Mouse (Mus musculus): ENCODE measurements around the gene Tfdp2. TPM values are rescaled to one million over a fixed set of nuclear protein-coding genes. Genes with fewer than 3 reads are reported as not detected.

Gene Tfdp2
- polyA plus RNA-seq, 1 experiment from 2014 or later = 53.9 TPM

DNA sequence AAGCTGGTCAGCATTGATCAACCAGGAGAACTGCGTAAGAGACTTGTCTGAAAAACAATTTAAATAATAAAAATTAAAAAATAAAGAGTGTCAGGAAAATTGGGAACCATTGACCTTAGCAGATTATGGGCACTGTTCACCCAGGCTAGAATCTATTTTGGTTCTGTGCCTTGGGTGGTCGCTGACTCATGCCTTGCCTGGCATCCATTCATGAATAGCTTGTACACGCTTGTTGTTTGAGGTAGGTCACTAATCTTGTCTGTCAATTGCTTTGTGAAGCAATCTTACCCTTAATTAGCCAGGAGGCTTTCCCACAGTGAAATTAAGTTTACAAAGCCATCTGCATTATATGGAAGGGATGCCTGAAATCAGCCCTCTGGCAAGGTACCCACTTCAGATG, 112.7 kb downstream of the Tfdp2 start:
- H3K9me3 ChIP-seq (ENCODE audit: low read length) = no peaks in the 10 kb centered on the region
- no peak for DNase-seq (ENCODE audit: low spot score)
- no peak for TF ChIP-seq EP300 (IDR thresholded peaks at IDR 0.05)
- no peak for TF ChIP-seq CTCF (IDR thresholded peaks at IDR 0.05)
- H3K9ac ChIP-seq (replicated peaks; ENCODE audit: low read depth) = no peak overlapping the region
- ATAC-seq = no peak
- H3K36me3 ChIP-seq (ENCODE audit: insufficient read depth, low read length) = no peaks in the 10 kb centered on the region; the same call in 1 of the 2 replicates
- no peaks in the 10 kb centered on the region for H3K4me1 ChIP-seq (ENCODE audit: insufficient read depth, low read depth, low read length)
- H3K4me2 ChIP-seq (replicated peaks; ENCODE audit: low read depth, low read length) = no peak overlapping the region
- no peak overlapping the region for H3K4me3 ChIP-seq (ENCODE audit: low read depth, low read length)
- WGBS = 91% methylated on average over 3 of the region's 3 CpGs
- no peaks in the 10 kb centered on the region for H3K27me3 ChIP-seq (replicated peaks; ENCODE audit: insufficient read depth, low read length)
- no peak overlapping the region for H3K27ac ChIP-seq (ENCODE audit: low read length)

- DNase-seq (ENCODE audit: low spot score) (no peak), ATAC-seq (no peak)
- H3K9me3 ChIP-seq (ENCODE audit: low read length) = no peaks in the 10 kb centered on the region
- no peak for TF ChIP-seq CTCF (IDR thresholded peaks at IDR 0.05)
- no peak for TF ChIP-seq EP300 (IDR thresholded peaks at IDR 0.05)
- no peaks in the 10 kb centered on the region for H3K4me1 ChIP-seq (ENCODE audit: insufficient read depth, low read depth, low read length)
- H3K27me3 ChIP-seq (replicated peaks; ENCODE audit: insufficient read depth, low read length) = no peaks in the 10 kb centered on the region
- H3K9ac ChIP-seq (replicated peaks; ENCODE audit: low read depth) = no peak overlapping the region
- WGBS = 93% methylated on average over 3 of the region's 3 CpGs
- no peak overlapping the region for H3K27ac ChIP-seq (ENCODE audit: low read length)
- no peaks in the 10 kb centered on the region; the same call in 1 of the 2 replicates for H3K36me3 ChIP-seq (ENCODE audit: insufficient read depth, low read length)
- no peak overlapping the region for H3K4me3 ChIP-seq (ENCODE audit: low read depth, low read length)
- no peak overlapping the region for H3K4me2 ChIP-seq (replicated peaks; ENCODE audit: low read depth, low read length)
These were observed 116.0 kb downstream of the Tfdp2 start for GRCm38 (mm10) chr9:96312074-96312473.

DNA sequence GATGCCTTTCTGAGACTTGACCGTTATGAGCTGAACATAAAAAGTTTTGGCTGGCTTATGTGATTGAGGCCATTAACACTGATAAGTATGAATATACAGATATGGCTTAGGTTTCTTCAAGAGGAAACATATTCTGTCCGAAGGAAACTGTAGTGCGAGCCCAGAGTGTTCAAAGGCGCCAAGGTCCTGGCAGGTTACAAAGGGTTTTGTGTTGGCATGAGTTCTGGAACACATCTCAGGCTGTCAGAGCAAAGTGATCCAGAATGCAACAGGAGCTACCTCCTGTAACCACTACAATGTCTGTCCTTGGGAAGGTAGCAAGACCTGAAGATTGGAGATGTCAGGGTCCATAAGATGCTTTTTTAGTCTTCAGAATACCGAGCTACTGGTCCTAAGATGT, 123.3 kb downstream of the Tfdp2 start:
- H3K9ac ChIP-seq (replicated peaks; ENCODE audit: low read depth) = no peak overlapping the region
- H3K9me3 ChIP-seq (ENCODE audit: low read length) = no peaks in the 10 kb centered on the region
- no peaks in the 10 kb centered on the region; the same call in 1 of the 2 replicates for H3K36me3 ChIP-seq (ENCODE audit: insufficient read depth, low read length)
- WGBS = 79% methylated on average over 5 of the region's 5 CpGs
- H3K27me3 ChIP-seq (replicated peaks; ENCODE audit: insufficient read depth, low read length) = no peaks in the 10 kb centered on the region
- H3K4me3 ChIP-seq (ENCODE audit: low read depth, low read length) = no peak overlapping the region
- H3K4me1 ChIP-seq (ENCODE audit: insufficient read depth, low read depth, low read length) = no peaks in the 10 kb centered on the region
- H3K27ac ChIP-seq (ENCODE audit: low read length) = no peak overlapping the region
- ATAC-seq (no peak), DNase-seq (ENCODE audit: low spot score) (no peak)
- H3K4me2 ChIP-seq (replicated peaks; ENCODE audit: low read depth, low read length) = no peak overlapping the region
- no peak for TF ChIP-seq EP300 (IDR thresholded peaks at IDR 0.05)
- no peak for TF ChIP-seq CTCF (IDR thresholded peaks at IDR 0.05)

- H3K9ac ChIP-seq (replicated peaks; ENCODE audit: low read depth) = no peak overlapping the region
- TF ChIP-seq EP300 (IDR thresholded peaks at IDR 0.05) (no peak), CTCF (IDR thresholded peaks at IDR 0.05) (no peak)
- peak; percentile 75 for ATAC-seq
- H3K4me2 ChIP-seq (replicated peaks; ENCODE audit: low read depth, low read length) = no peak overlapping the region
- no peaks in the 10 kb centered on the region for H3K27me3 ChIP-seq (replicated peaks; ENCODE audit: insufficient read depth, low read length)
- no peaks in the 10 kb centered on the region; the same call in 1 of the 2 replicates for H3K36me3 ChIP-seq (ENCODE audit: insufficient read depth, low read length)
- 66% methylated on average over 6 of the region's 6 CpGs for WGBS
- no peak overlapping the region for H3K4me3 ChIP-seq (ENCODE audit: low read depth, low read length)
- peak; percentile 30 for DNase-seq (ENCODE audit: low spot score)
- no peaks in the 10 kb centered on the region for H3K4me1 ChIP-seq (ENCODE audit: insufficient read depth, low read depth, low read length)
- no peaks in the 10 kb centered on the region for H3K9me3 ChIP-seq (ENCODE audit: low read length)
- no peak overlapping the region for H3K27ac ChIP-seq (ENCODE audit: low read length)
These were observed 124.5 kb downstream of the Tfdp2 start for GRCm38 (mm10) chr9:96320551-96320980.

DNA sequence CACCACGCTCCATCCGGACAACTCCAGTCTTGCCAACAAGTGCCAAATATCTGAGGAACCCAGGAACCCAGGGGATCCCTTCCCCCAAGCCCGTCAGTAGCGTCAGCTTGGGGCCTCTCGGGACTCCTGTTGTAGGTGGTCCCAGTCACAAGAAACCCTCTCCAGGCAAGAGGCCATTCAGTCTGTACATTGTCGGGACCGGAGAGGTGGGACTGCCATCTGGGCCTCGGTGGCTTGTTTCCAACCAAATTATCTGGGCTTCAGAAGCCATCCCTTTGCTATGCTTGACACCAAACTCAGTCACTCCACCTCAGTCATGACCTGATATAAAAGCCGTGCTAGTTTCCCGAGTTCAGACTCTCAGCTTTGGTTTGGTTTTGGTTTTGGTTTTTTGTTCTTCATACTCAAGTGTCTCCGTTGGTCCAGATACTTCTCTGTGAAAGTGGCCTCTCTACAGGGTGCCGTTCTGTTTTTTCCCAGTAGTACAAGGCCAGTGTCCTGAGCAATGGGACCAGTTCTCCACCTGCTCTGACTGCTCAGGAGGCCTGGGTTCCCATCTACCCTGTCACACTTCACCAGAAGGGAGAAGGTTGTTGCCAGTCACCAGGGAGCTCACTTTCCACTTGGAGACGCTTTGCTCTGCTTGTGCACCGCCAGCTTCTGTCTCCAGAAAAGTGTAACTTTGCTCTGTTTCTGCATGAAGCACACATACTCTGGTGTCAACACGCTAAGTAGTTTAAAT, 126.5 kb downstream of the Tfdp2 start:
- Histone ChIP-seq H3K4me1 (ENCODE audit: insufficient read depth, low read depth, low read length) (no peaks in the 10 kb centered on the region), H3K27me3 (replicated peaks; ENCODE audit: insufficient read depth, low read length) (no peaks in the 10 kb centered on the region), H3K27ac (ENCODE audit: low read length) (no peak overlapping the region), H3K36me3 (ENCODE audit: insufficient read depth, low read length) (no peaks in the 10 kb centered on the region; the same call in 1 of the 2 replicates), H3K9ac (replicated peaks; ENCODE audit: low read depth) (no peak overlapping the region), H3K4me2 (replicated peaks; ENCODE audit: low read depth, low read length) (no peak overlapping the region), H3K9me3 (ENCODE audit: low read length) (no peaks in the 10 kb centered on the region), H3K4me3 (ENCODE audit: low read depth, low read length) (no peak overlapping the region)
- ATAC-seq (no peak), DNase-seq (ENCODE audit: low spot score) (no peak)
- TF ChIP-seq EP300 (IDR thresholded peaks at IDR 0.05) = no peak
- no peak for TF ChIP-seq CTCF (IDR thresholded peaks at IDR 0.05)
- WGBS = 90% methylated on average over 15 of the region's 15 CpGs

GRCm38 (mm10) chr9:96324502-96324901, 128.4 kb downstream of the Tfdp2 start:
- DNase-seq (ENCODE audit: low spot score) (no peak), ATAC-seq (no peak)
- no peaks in the 10 kb centered on the region for H3K27me3 ChIP-seq (replicated peaks; ENCODE audit: insufficient read depth, low read length)
- no peak overlapping the region for H3K27ac ChIP-seq (ENCODE audit: low read length)
- H3K9ac ChIP-seq (replicated peaks; ENCODE audit: low read depth) = no peak overlapping the region
- no peak overlapping the region for H3K4me2 ChIP-seq (replicated peaks; ENCODE audit: low read depth, low read length)
- no peaks in the 10 kb centered on the region for H3K4me1 ChIP-seq (ENCODE audit: insufficient read depth, low read depth, low read length)
- H3K9me3 ChIP-seq (ENCODE audit: low read length) = no peaks in the 10 kb centered on the region
- 65% methylated on average over 4 of the region's 4 CpGs for WGBS
- H3K4me3 ChIP-seq (ENCODE audit: low read depth, low read length) = no peak overlapping the region
- TF ChIP-seq CTCF (IDR thresholded peaks at IDR 0.05) = no peak
- TF ChIP-seq EP300 (IDR thresholded peaks at IDR 0.05) = no peak
- no peaks in the 10 kb centered on the region for H3K36me3 ChIP-seq (ENCODE audit: insufficient read depth, low read length)
